Mouse (Mus musculus) olfactory bulb, adult 2 months (tissue): ENCODE measurements at regions not wholly inside any gene's neighbourhood (a gene's known extent, or its start where the extent isn't known, plus 50 kb on each side); places are given as distances from the start of the nearest gene placed in this dataset.

ENCODE experiments used
- CTCF ChIP-seq: fragments of 200-500 bp; IDR thresholded peaks from 2 replicates; pipeline ENCODE4 v1.5.1; 2012; ENCODE audit warnings: low read depth, mild to moderate bottlenecking, low read length, moderate library complexity; ENCODE audit not compliant: insufficient read depth
- POLR2A ChIP-seq: fragments of 200-500 bp; IDR thresholded peaks from 2 replicates; pipeline ENCODE4 v1.6.1; 2012; ENCODE audit warnings: mild to moderate bottlenecking, low read depth, low read length, moderate library complexity; ENCODE audit not compliant: insufficient read depth

- no peak for TF ChIP-seq CTCF
- TF ChIP-seq POLR2A, result no peak
Measured at GRCm38 (mm10) chr16:24339320-24340265, 53.7 kb upstream of the Lpp start.
